Mouse (Mus musculus): ENCODE measurements around the gene Ptf1a. TPM values are rescaled to one million over a fixed set of nuclear protein-coding genes. Genes with fewer than 3 reads are reported as not detected.
A peak's percentile ranks its signal among the peaks of the same experiment; 100 is the strongest.

Gene Ptf1a
- polyA plus RNA-seq, 1 experiment from 2014 or later, result not detected

DNA sequence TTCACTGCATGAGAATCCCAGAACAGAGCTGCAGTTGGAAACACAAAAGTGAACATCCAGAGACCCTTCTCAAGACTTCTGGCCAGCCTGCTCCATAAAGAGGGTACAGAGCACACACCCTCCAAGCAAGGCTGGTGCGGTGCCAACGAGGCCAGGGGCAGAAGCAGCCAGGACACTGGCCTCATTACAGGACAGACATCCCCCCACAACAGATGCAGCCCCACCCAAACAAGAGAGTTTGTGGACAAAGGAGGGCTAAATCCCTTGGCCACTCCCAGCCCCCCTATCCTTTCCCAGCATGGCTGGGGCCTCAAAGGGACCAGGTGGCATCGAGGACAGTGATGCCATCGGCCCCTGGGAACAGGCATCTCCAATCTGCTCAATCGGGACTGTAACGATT, 22.4 kb upstream of the Ptf1a start:
- no peak overlapping the region for H3K4me2 ChIP-seq
- H3K9me3 ChIP-seq (ENCODE audit: control insufficient read depth, low read length), result no peaks in the 10 kb centered on the region
- WGBS, result 73% methylated on average over 6 of the region's 6 CpGs
- no peak overlapping the region for H3K9ac ChIP-seq (ENCODE audit: low read depth, low read length)
- H3K4me1 ChIP-seq (replicated peaks; ENCODE audit: control insufficient read depth, insufficient read depth, low read length), result no peaks in the 10 kb centered on the region
- DNase-seq (ENCODE audit: low spot score) (no peak), ATAC-seq (replicated peaks; ENCODE audit: low FRiP score) (no peak)
- no peak overlapping the region for H3K27ac ChIP-seq (ENCODE audit: low read depth, low read length)
- no peaks in the 10 kb centered on the region; the same call in none of the 2 replicates for H3K27me3 ChIP-seq (replicated peaks; ENCODE audit: control insufficient read depth, insufficient read depth, low read length)
- no peak overlapping the region for H3K4me3 ChIP-seq (ENCODE audit: low read depth, low read length)
- H3K36me3 ChIP-seq (ENCODE audit: control insufficient read depth, insufficient read depth, low read length), result no peaks in the 10 kb centered on the region

DNA sequence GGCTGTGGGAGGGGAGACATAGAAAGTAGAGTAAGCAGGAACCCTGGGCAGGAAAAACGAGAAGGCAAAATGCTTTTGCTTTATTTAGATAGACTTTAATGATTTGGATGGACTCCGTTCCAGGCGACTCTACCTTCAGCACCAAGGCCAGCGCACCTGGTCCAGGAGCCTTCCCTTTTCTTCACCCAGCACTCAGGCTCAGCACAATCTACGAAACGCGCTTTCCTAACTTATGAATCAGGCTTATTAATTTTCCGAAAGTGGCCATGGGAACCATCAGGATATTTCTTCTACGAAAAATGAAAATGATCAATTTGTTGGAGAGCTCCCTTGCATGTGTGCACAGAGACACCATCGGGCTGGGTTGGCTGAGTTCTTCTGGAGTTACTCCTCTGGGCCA, 16.4 kb upstream of the Ptf1a start:
- Histone ChIP-seq H3K4me2 (no peak overlapping the region), H3K4me1 (replicated peaks; ENCODE audit: control insufficient read depth, insufficient read depth, low read length) (no peaks in the 10 kb centered on the region), H3K27me3 (replicated peaks; ENCODE audit: control insufficient read depth, insufficient read depth, low read length) (peaks cover 52% of the 10 kb centered on the region)

GRCm38 (mm10) chr2:19429691-19430690, 15.5 kb upstream of the Ptf1a start:
- H3K4me2 ChIP-seq, result no peak overlapping the region
- ATAC-seq (replicated peaks; ENCODE audit: low FRiP score) (no peak), DNase-seq (ENCODE audit: low spot score) (no peak)
- H3K4me3 ChIP-seq (ENCODE audit: low read depth, low read length), result no peak overlapping the region
- H3K9me3 ChIP-seq (ENCODE audit: control insufficient read depth, low read length), result no peaks in the 10 kb centered on the region
- no peaks in the 10 kb centered on the region for H3K36me3 ChIP-seq (ENCODE audit: control insufficient read depth, insufficient read depth, low read length)
- no peak overlapping the region for H3K9ac ChIP-seq (ENCODE audit: low read depth, low read length)
- no peaks in the 10 kb centered on the region for H3K4me1 ChIP-seq (replicated peaks; ENCODE audit: control insufficient read depth, insufficient read depth, low read length)
- no peak overlapping the region for H3K27ac ChIP-seq (ENCODE audit: low read depth, low read length)
- peaks cover 60% of the 10 kb centered on the region for H3K27me3 ChIP-seq (replicated peaks; ENCODE audit: control insufficient read depth, insufficient read depth, low read length)
- WGBS, result 7% methylated on average over 31 of the region's 31 CpGs

More for the DNA sequence above, 16.4 kb upstream of the Ptf1a start:
- 8% methylated on average over 10 of the region's 10 CpGs for WGBS
- DNase-seq (ENCODE audit: low spot score) (peak; percentile 48), ATAC-seq (replicated peaks; ENCODE audit: low FRiP score) (no peak)
- H3K27ac ChIP-seq (ENCODE audit: low read depth, low read length), result no peak overlapping the region
- H3K36me3 ChIP-seq (ENCODE audit: control insufficient read depth, insufficient read depth, low read length), result no peaks in the 10 kb centered on the region
- H3K4me3 ChIP-seq (ENCODE audit: low read depth, low read length), result no peak overlapping the region
- no peaks in the 10 kb centered on the region for H3K9me3 ChIP-seq (ENCODE audit: control insufficient read depth, low read length)
- no peak overlapping the region for H3K9ac ChIP-seq (ENCODE audit: low read depth, low read length)

- ATAC-seq (replicated peaks; ENCODE audit: low FRiP score) (no peak), DNase-seq (ENCODE audit: low spot score) (no peak)
- H3K4me1 ChIP-seq (replicated peaks; ENCODE audit: control insufficient read depth, insufficient read depth, low read length), result no peaks in the 10 kb centered on the region
- H3K27ac ChIP-seq (ENCODE audit: low read depth, low read length), result no peak overlapping the region
- H3K9me3 ChIP-seq (ENCODE audit: control insufficient read depth, low read length), result no peaks in the 10 kb centered on the region
- H3K4me2 ChIP-seq, result no peak overlapping the region
- no peak overlapping the region for H3K4me3 ChIP-seq (ENCODE audit: low read depth, low read length)
- 1% methylated on average over 33 of the region's 33 CpGs for WGBS
- H3K36me3 ChIP-seq (ENCODE audit: control insufficient read depth, insufficient read depth, low read length), result no peaks in the 10 kb centered on the region
- peaks cover 64% of the 10 kb centered on the region for H3K27me3 ChIP-seq (replicated peaks; ENCODE audit: control insufficient read depth, insufficient read depth, low read length)
- H3K9ac ChIP-seq (ENCODE audit: low read depth, low read length), result no peak overlapping the region
Observed at GRCm38 (mm10) chr2:19430746-19431145, 14.7 kb upstream of the Ptf1a start.

DNA sequence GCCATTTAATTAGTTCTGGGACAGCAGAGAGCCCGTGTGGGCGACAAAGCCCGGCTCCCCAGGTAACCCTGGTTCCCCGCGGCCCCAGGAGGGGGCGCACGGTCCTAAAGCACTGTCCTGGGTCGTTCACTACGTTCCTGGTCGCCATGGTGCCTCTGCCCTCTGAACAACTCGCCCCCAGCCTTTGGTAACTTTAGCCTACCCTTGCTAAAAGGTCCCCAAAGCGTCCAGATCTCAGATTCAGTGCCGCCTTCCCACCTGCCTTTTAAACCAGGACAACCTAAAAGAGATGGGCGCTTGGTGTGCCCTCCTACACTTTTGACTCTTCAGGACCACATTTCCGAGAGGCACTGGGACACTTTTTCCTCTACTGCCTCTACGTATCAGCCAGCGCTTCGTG, 14.3 kb upstream of the Ptf1a start:
- Histone ChIP-seq H3K9me3 (ENCODE audit: control insufficient read depth, low read length) (no peaks in the 10 kb centered on the region), H3K9ac (ENCODE audit: low read depth, low read length) (no peak overlapping the region), H3K4me3 (ENCODE audit: low read depth, low read length) (no peak overlapping the region), H3K4me1 (replicated peaks; ENCODE audit: control insufficient read depth, insufficient read depth, low read length) (no peaks in the 10 kb centered on the region), H3K27me3 (replicated peaks; ENCODE audit: control insufficient read depth, insufficient read depth, low read length) (peaks cover 67% of the 10 kb centered on the region), H3K4me2 (no peak overlapping the region), H3K36me3 (ENCODE audit: control insufficient read depth, insufficient read depth, low read length) (no peaks in the 10 kb centered on the region), H3K27ac (ENCODE audit: low read depth, low read length) (no peak overlapping the region)
- ATAC-seq (replicated peaks; ENCODE audit: low FRiP score) (no peak), DNase-seq (ENCODE audit: low spot score) (no peak)
- 3% methylated on average over 18 of the region's 18 CpGs for WGBS

DNA sequence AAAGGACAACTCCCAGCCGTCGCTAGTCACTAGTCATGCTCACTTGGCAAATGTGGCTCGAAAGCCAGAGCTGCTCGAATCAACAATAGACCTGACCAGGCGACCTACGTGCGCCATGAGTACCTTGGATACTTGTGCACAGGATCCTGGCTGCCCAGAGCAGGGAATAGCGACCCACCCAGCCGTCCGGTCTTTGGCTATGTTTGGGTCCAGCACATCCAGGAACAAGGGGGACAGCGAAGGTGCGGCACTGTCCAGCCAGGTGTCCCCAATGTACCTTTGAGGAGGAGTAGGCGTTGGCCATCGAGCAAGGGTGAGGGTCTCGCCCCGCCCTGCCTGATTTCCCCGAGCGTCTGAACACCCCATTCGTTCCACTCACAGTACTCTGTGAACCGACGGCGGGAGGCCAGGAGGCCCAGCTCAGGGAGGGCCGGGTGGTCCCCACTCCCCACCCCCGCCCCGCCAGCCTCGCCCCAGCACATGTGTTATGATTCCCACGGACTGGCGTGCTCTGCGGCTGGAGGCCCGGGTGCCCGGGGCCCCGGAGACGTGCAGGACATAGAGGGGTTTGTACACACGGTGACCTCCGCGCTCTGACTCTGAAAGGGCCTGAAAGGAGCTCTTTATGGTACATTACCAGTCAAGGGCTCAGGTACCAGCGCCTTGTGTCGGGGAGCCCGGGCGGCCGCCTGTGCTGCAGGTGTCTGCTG, 13.7 kb upstream of the Ptf1a start:
- Histone ChIP-seq H3K36me3 (ENCODE audit: control insufficient read depth, insufficient read depth, low read length) (no peaks in the 10 kb centered on the region), H3K27ac (ENCODE audit: low read depth, low read length) (no peak overlapping the region), H3K4me3 (ENCODE audit: low read depth, low read length) (no peak overlapping the region), H3K27me3 (replicated peaks; ENCODE audit: control insufficient read depth, insufficient read depth, low read length) (peaks cover 67% of the 10 kb centered on the region), H3K9me3 (ENCODE audit: control insufficient read depth, low read length) (no peaks in the 10 kb centered on the region), H3K4me2 (no peak overlapping the region), H3K9ac (ENCODE audit: low read depth, low read length) (no peak overlapping the region), H3K4me1 (replicated peaks; ENCODE audit: control insufficient read depth, insufficient read depth, low read length) (no peaks in the 10 kb centered on the region)
- no peak for DNase-seq (ENCODE audit: low spot score)
- WGBS, result 6% methylated on average over 41 of the region's 41 CpGs
- no peak for ATAC-seq (replicated peaks; ENCODE audit: low FRiP score)

GRCm38 (mm10) chr2:19444346-19444745, 1.1 kb upstream of the Ptf1a start:
- Histone ChIP-seq H3K27me3 (replicated peaks; ENCODE audit: control insufficient read depth, insufficient read depth, low read length) (peaks cover 75% of the 10 kb centered on the region), H3K27ac (ENCODE audit: low read depth, low read length) (no peak overlapping the region)
- WGBS, result 3% methylated on average over 9 of the region's 9 CpGs

DNA sequence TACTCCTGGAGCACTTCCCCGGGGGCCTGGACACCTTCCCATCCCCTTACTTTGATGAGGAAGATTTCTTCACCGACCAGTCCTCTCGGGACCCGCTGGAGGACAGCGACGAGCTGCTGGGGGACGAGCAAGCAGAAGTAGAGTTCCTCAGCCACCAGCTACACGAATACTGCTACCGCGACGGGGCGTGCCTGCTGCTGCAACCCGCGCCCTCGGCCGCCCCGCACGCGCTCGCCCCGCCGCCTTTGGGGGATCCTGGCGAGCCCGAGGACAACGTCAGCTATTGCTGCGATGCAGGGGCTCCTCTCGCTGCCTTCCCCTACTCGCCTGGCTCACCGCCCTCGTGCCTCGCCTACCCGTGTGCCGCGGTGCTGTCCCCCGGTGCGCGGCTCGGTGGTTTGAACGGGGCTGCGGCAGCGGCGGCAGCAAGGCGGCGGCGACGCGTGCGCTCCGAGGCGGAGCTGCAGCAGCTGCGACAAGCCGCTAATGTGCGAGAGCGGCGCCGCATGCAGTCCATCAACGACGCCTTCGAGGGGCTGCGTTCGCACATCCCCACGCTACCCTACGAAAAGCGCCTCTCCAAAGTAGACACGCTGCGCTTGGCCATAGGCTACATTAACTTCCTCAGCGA, 523 bp downstream of the Ptf1a start:
- Histone ChIP-seq H3K27me3 (replicated peaks; ENCODE audit: control insufficient read depth, insufficient read depth, low read length) (peaks cover 91% of the 10 kb centered on the region), H3K36me3 (ENCODE audit: control insufficient read depth, insufficient read depth, low read length) (no peaks in the 10 kb centered on the region), H3K4me1 (replicated peaks; ENCODE audit: control insufficient read depth, insufficient read depth, low read length) (no peaks in the 10 kb centered on the region), H3K9ac (ENCODE audit: low read depth, low read length) (no peak overlapping the region), H3K9me3 (ENCODE audit: control insufficient read depth, low read length) (no peaks in the 10 kb centered on the region), H3K27ac (ENCODE audit: low read depth, low read length) (no peak overlapping the region), H3K4me3 (ENCODE audit: low read depth, low read length) (peak overlapping the region; percentile 2), H3K4me2 (peak overlapping the region; percentile 22)
- 3% methylated on average over 63 of the region's 67 CpGs for WGBS
- ATAC-seq (replicated peaks; ENCODE audit: low FRiP score), result no peak
- DNase-seq (ENCODE audit: low spot score), result peak; percentile 34

More at GRCm38 (mm10) chr2:19444346-19444745, 1.1 kb upstream of the Ptf1a start:
- Histone ChIP-seq H3K4me1 (replicated peaks; ENCODE audit: control insufficient read depth, insufficient read depth, low read length) (no peaks in the 10 kb centered on the region), H3K4me3 (ENCODE audit: low read depth, low read length) (no peak overlapping the region), H3K36me3 (ENCODE audit: control insufficient read depth, insufficient read depth, low read length) (no peaks in the 10 kb centered on the region), H3K9me3 (ENCODE audit: control insufficient read depth, low read length) (no peaks in the 10 kb centered on the region), H3K4me2 (no peak overlapping the region), H3K9ac (ENCODE audit: low read depth, low read length) (no peak overlapping the region)
- DNase-seq (ENCODE audit: low spot score) (no peak), ATAC-seq (replicated peaks; ENCODE audit: low FRiP score) (no peak)

Measured in liver, embryonic 11.5 days (tissue).